Mouse (Mus musculus) adrenal gland, postnatal 0 days (tissue): ENCODE data around the gene Prkcd. TPM values are rescaled to one million over a fixed set of nuclear protein-coding genes. Genes with fewer than 3 reads are reported as not detected.
A peak's percentile ranks its signal among the peaks of the same experiment; 100 is the strongest.

Experiments
- microRNA-seq: library from miRNA; unstranded; fragments of <30 nt; microRNA quantifications from one replicate; pipeline ENCODE4, GENCODE M21; 2016; ENCODE audit warnings: borderline replicate concordance; ENCODE audit not compliant: insufficient number of aligned reads
- polyA plus RNA-seq: library from polyadenylated mRNA; unstranded; fragments of >200 nt; fragmentation: Nextera tagmentation; extraction: Ambion mirVana; gene quantifications from 2 replicates; pipeline ENCODE4 v1.2.1, GENCODE M21; 2015

The Prkcd gene
- polyA plus RNA-seq: 44.7 and 125 TPM in 2 replicates

DNA sequence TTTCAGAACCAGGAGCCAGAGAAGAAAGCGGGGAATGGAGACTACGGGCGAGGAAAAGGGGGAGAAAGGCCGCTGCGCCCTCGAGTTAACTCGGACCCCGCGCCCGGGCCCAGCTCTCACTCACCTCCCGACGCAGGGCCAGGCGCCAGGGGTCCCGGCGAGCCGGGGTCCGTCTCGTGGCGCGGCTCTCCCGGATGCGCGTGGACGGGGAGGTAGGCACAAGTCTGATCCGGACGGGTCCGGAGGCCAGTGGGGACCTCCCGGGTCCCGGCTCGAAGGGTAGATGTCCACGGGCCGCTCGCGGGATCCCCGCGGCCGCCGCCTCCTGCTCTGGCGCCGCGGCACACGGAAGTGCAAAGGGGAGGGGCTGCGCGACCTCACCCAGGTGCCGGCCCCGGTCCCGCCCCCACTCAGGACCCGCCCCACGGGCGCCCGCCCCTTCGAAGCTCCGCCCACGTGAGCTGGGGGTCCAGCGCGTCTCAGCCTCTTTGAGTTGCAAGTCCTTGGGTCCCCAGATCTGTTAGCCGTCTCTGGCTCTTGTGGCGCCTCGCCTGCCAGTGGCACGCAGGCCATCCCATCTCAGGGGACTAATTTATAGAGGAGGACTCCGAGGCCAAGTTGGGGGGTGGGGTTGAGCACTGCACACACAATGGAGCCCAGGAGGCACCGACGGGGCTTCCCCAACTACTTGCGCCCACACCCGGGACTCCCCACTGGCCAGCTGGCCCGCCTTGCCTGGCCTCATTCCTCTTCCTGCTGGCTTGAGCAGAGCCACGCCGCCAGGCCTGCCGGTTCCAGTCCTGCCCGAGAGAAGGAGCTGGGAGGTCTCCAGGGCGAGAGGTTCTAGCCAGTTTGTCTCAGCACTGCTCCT is at the start of gene Prkcd:
Prkcd (minus strand) TSS at position 355 of the 871 bp plus-strand sequence.

DNA sequence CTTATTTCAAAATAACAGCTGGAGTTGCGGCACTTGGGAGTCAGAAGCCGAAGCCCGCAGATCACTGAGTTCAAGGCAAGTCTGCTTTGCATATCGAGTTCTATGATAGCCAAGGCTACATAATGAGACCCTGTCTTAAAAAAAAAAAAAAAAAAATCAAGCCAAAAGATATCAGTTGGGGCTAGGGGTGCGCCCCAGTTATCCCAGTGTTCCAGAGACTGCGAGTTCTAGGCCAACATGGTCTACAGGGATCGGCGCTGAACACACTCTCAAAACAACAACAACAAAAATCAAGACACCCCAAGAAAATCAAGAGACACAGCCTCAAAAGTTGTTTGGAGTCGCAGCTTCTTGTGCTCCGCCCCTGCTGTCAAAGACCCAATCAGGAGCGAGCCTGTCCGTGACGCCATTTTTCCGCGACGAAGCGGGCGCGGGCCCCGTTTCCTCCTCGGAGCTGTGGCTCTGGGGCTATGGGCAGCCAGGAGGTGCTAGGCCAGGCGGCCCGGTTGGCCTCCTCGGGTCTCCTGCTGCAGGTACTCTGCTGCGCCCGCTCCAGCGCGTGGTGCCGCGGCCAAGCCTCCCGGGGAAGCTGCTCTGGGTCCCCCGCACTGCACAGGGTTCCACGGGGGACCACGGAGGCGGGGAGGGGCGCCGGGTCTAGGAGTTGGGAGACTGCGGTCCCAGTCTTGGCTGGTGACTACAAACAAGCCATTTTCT is 28.1 kb upstream of the Prkcd start, which contains the start of gene Rft1:
Rft1 (plus strand) TSS at position 418 of the 717 bp plus-strand sequence.

DNA sequence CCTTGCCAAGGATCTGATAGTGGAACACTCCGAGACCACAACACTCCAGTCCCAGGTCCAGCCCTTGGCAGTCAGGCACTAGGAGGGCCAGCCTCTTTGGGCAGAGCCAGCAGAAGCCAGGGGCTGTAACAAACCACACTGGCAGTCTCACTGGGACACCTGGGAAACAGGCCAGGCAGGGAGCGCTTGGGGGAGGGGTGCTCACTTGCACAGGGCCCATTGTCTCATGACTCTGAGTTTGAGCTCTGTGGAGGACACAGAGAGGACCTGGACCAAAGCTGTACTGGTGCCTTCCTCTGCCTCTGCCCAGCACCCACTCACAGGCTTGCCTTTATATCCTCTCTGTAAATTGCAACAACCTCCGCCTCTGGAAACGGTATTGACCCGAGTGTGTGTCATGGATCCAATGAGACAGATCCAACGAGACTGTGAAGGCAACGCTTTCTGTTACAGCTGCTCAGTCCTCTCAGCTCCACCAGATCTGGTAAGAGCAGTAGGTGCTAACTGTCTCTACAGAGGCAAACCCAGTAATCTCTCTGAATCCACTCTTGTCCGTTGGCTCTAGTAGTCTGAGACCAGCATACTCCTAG is 77.8 kb downstream of the Prkcd start, which contains the start of gene Tkt:
Tkt (plus strand) TSS at position 229 of the 590 bp plus-strand sequence.

Small RNAs within 50 kb of the gene (microRNA-seq; reads per million reads assigned to microRNA genes)
- 4.9 reads per million, percentile 5 among the genes with 10 or more reads in this experiment for gene Mir3076

Other genes with a start within 250 kb of the Prkcd start
- 7.2 and 11.8 TPM in 2 replicates for gene Dcp1a, start 146.7 kb downstream of the Prkcd start, polyA plus RNA-seq
- gene Cacna1d, start 134.8 kb downstream of the Prkcd start, polyA plus RNA-seq: 2.7 and 5.7 TPM in 2 replicates
- 124 and 184 TPM in 2 replicates for gene Tkt, start 77.9 kb downstream of the Prkcd start, polyA plus RNA-seq
- gene Rft1, start 28.1 kb upstream of the Prkcd start, polyA plus RNA-seq: 18.9 and 32.4 TPM in 2 replicates
- gene Sfmbt1, start 88.6 kb upstream of the Prkcd start, polyA plus RNA-seq: 6.5 and 9.1 TPM in 2 replicates
- 13.4 and 14.1 TPM in 2 replicates for gene Tmem110, start 199.4 kb upstream of the Prkcd start, polyA plus RNA-seq